Mouse (Mus musculus) thymus, postnatal 14 days (tissue): Measurements from ENCODE around the gene Usf3.
A peak's percentile ranks its signal among the peaks of the same experiment; 100 is the strongest.

Source experiments
- DNase-seq: peaks from one replicate; pipeline ENCODE4 v3.0.0; 2021

The Usf3 gene

GRCm38 (mm10) chr16:44173155-44173941 lies at the start of gene Usf3:
Gene Usf3, plus strand, starts transcription at chr16:44173246.
- peak; percentile 79 for DNase-seq

GRCm38 (mm10) chr16:44123786-44124185 lies 49.3 kb upstream of the Usf3 start:
- DNase-seq, result no peak

GRCm38 (mm10) chr16:44124713-44125112 lies 48.3 kb upstream of the Usf3 start:
- no peak for DNase-seq

- DNase-seq, result no peak
Measured at GRCm38 (mm10) chr16:44125436-44125835, 47.6 kb upstream of the Usf3 start.

- no peak for DNase-seq
Measured at GRCm38 (mm10) chr16:44126437-44126836, 46.6 kb upstream of the Usf3 start.

- no peak for DNase-seq
Measured at GRCm38 (mm10) chr16:44132300-44132699, 40.7 kb upstream of the Usf3 start.

GRCm38 (mm10) chr16:44133187-44133586 lies 39.9 kb upstream of the Usf3 start:
- DNase-seq, result no peak

- DNase-seq, result no peak
Measured at GRCm38 (mm10) chr16:44136511-44137021, 36.5 kb upstream of the Usf3 start.

- peak; percentile 40 for DNase-seq
Measured at GRCm38 (mm10) chr16:44138377-44138978, 34.6 kb upstream of the Usf3 start.

- DNase-seq, result peak; percentile 86
Measured at GRCm38 (mm10) chr16:44138979-44139535, 34.0 kb upstream of the Usf3 start.

- DNase-seq, result peak; percentile 94
Measured at GRCm38 (mm10) chr16:44139536-44140185, 33.4 kb upstream of the Usf3 start, which contains the start of the genes Atp6v1a and Naa50. Gene Atp6v1a, minus strand, starts transcription at chr16:44139705. Gene Naa50, plus strand, starts transcription at chr16:44139830.

- DNase-seq, result peak; percentile 80
Measured at GRCm38 (mm10) chr16:44140186-44140787, 32.8 kb upstream of the Usf3 start.

- no peak for DNase-seq
Measured at GRCm38 (mm10) chr16:44141483-44141882, 31.6 kb upstream of the Usf3 start.

- DNase-seq, result no peak
Measured at GRCm38 (mm10) chr16:44149002-44149767, 23.9 kb upstream of the Usf3 start.

GRCm38 (mm10) chr16:44154497-44155057 lies 18.5 kb upstream of the Usf3 start:
- no peak for DNase-seq

GRCm38 (mm10) chr16:44159325-44159724 lies 13.7 kb upstream of the Usf3 start:
- no peak for DNase-seq

GRCm38 (mm10) chr16:44163831-44164230 lies 9.2 kb upstream of the Usf3 start:
- no peak for DNase-seq

GRCm38 (mm10) chr16:44165182-44165581 lies 7.9 kb upstream of the Usf3 start:
- DNase-seq, result no peak

GRCm38 (mm10) chr16:44168990-44169389 lies 4.1 kb upstream of the Usf3 start:
- DNase-seq, result no peak

GRCm38 (mm10) chr16:44172297-44173154 lies 520 bp upstream of the Usf3 start:
- peak; percentile 98 for DNase-seq
